Comparison of ENCODE assay signal across 16 mouse cellular contexts in genomic region chr6:119062695-119063094, GRCm38 (mm10).
"Had no signal": no experiment of that assay in that cellular context is flagged by ENCODE, and none has a peak within 500 bp of the region (broad histone marks: within the 10 kb centered on the region; RNA-seq: fewer than 3 reads in every experiment).

No protein-coding gene starts in this region.

- H3K36me3 ChIP-seq: liver, embryonic 13.5 days; midbrain, embryonic 13.5 days; neural tube, embryonic 13.5 days had no signal

- H3K4me2 ChIP-seq: liver, embryonic 13.5 days; midbrain, embryonic 13.5 days; neural tube, embryonic 13.5 days had no signal

- DNase-seq: kidney, adult 9 months; kidney, postnatal 14 days; kidney, postnatal 4 days; layer of hippocampus, postnatal 36 days; liver, embryonic 13.5 days; lung, adult 2 months; lung, postnatal 14 days; lung, postnatal 4 days; retina, postnatal 1 day; right cerebral cortex, postnatal 25 days; thymus, adult 18-20 months; thymus, postnatal 36 days had no signal

- H3K27ac ChIP-seq: left cerebral cortex, adult 2 months; liver, embryonic 13.5 days; midbrain, embryonic 13.5 days; neural tube, embryonic 13.5 days had no signal

- H3K9me3 ChIP-seq: liver, embryonic 13.5 days; midbrain, embryonic 13.5 days; neural tube, embryonic 13.5 days had no signal

- H3K4me3 ChIP-seq: left cerebral cortex, adult 2 months; liver, embryonic 13.5 days; midbrain, embryonic 13.5 days; myocyte; neural tube, embryonic 13.5 days had no signal

- H3K27me3 ChIP-seq: liver, embryonic 13.5 days; midbrain, embryonic 13.5 days; neural tube, embryonic 13.5 days had no signal

- H3K4me1 ChIP-seq: liver, embryonic 13.5 days had no signal

- H3K9ac ChIP-seq: liver, embryonic 13.5 days; midbrain, embryonic 13.5 days; neural tube, embryonic 13.5 days had no signal

- ATAC-seq: midbrain, embryonic 13.5 days had no signal
